Mouse (Mus musculus): ENCODE data around the gene Tmem80.

The Tmem80 gene

DNA sequence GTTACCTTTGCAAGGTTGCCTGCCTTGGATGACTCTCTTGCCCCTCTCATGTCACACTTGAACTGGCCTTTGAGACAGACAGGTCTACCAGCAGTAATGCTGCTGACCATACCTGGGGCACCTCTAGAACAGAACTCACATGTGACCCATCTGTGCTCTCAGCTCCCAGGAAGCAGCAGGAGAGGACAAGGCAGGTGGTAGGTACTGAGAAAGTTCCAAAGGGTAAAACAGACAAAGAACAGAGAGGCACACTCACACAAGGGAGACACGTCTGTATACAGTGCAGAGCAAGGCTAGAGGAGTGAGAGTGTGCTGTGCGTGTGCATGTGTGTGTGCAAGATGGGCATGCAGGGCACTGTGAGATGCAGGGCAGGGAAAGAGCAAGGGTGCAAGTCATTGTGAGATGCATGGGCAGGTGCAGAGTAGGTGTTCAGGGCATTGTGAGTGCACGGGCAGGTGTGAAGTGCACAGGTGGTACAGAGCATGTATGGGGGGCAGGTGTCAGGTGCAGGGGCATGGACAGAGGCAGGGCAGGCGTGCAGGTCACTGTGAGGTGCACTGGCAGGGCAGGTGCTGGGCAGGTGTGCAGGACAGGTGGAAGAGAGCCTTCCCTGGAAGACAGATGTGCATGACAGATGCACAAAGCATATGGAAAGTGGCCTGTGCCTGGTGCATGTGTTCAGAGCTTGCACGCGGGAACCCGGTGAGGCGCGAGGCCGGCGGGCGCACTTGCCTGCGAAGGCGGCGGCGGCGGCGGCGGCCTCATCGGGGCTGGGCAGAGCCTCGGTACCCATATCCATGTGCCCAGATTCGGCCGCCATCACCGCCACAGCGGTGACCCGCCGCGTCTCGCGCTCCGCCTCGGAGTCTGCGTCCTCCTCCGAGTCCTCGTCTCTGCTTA is 743 bp upstream of the Tmem80 start:
- no peak for DNase-seq

DNA sequence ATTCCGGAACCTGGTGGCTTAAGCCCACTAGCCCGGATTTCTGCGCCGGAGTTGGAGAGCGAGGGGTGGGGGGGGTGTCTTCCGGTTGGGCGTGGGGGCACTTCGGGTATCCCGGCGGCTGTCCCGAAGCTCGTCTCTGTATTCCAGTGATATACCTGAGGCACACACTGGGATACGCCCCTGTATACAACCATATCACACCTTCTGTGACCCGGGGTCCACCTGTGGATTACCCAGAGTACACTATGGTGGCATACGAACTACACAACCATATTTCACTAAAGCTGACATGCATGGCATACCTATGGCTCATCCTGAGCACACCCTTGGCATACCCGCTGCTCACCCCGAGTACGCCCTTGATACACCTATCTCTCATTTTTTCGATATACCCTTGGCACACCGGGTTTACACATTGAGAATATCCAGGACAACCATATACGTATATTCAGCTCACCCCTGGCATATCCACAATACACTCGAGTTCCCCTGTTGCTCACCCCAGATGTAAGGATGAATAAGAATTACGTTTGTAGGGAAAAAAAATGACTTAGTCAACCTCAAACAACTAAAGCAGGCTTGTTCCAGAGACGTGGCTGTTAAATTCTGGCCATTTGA is 943 bp downstream of the Tmem80 start:
- DNase-seq, result no peak

DNA sequence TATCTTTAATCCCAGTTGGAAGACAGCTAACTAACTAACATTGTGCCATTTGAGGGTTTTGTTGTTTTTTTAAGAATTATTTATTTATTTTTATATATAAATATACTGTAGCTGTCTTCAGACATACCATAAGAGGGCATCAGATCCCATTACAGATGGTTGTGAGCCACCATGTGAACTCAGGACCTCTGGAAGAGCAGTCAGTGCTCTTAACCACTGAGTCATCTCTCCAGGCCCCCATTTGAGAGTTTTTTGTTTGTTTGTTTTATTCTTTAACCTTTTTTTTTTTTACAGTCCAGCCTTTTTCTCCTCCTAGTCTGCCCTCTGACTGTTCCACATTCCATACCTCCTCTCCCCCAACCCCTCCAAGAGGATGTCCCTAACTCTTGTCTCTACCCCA is 3.2 kb downstream of the Tmem80 start:
- no peak for DNase-seq

- DNase-seq, result no peak
Observed at GRCm38 (mm10) chr7:141331990-141332389, 4.5 kb downstream of the Tmem80 start.

DNA sequence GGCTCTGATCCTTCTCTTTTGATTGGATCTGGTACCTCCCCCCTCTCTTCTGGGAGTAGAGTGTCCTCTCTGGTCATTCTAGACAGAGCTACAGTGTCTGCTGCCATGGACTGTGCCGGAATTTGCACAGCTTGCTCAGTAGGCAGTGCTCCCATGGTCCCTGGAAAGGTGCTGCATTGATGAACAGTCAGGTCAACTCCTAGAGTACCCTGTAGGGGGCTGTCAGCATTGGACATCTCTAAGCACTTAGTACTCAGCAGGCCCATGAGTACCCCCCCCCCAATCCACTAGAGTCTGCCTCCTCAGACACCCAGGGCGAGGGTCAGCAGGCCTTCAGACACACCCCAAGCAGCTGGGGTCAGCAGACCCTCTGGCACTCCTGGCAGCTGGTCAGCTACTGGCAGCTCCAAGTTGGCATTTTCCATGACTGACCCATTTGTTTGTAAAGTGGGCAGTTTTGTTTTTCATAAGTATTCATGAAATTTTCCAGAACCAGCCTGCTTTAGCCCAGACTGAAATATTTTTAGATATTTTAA is 7.6 kb downstream of the Tmem80 start:
- DNase-seq, result no peak

- DNase-seq, result no peak
Observed at GRCm38 (mm10) chr7:141335682-141336081, 8.1 kb downstream of the Tmem80 start.

GRCm38 (mm10) chr7:141336296-141336695 is 8.8 kb downstream of the Tmem80 start:
- no peak for DNase-seq

DNA sequence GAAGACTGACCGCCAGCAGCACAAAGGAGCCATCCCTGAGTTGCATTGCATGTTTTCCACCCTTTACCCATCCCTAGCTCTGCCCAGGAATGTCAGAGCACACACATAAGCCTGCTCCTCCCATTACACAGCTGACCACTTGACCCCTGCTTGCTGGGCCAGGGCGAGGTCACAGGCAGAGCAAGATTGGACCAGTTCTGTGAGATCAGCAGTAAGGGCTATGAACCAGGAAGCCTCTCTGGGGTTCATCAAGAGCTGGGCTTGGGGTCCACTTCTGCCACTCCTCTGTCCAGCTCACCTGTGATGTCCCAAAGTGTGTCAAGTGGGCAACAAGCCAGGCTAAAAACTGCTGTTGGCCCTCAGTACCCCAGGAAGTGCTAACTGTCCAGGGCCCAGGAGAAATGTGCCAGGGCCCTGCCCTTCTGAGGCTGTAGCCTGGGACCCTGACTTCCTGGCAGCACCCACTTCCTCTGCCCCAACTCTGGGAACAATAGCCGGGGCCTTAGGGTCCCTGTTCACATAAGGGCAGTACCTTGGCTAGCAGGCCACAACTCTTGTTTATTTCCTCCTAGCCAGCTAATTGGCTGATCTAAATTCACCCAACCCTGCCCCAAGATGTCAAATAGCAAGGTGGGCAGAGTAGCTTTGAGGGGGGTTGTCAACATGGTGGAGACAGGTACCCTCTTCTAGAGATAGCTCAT is 10.3 kb downstream of the Tmem80 start:
- no peak for DNase-seq

DNA sequence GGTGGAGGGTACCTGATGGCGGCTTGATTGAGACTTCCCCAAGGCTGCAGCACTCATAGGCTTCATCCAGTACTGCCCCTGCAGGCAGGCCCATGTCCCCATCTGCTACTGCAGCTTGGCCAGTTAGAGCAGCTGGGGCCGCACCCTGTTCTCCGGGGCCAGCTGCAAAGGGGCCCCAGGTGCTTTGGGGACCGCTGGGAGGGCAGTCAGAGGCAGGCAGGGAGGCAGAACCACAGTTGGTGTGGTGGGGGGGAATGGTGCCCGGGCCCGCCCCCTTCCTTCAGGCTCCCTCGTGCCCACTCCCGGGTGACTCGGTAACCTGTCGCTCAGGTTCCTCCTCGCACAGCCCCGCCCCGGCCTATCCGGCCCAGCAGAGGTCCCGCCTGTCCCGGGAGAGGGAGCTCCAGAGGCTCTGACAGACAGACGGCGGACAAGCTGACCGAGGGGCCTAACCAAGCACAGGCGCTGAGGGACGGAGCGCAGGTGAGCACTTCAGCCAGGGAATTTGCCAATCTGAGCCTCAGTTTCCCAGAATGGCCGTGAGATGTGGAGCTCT is 11.1 kb downstream of the Tmem80 start, which contains the start of gene Eps8l2:
Eps8l2 (plus strand) TSS at position 305 of the 556 bp plus-strand sequence.
- DNase-seq, result no peak

DNA sequence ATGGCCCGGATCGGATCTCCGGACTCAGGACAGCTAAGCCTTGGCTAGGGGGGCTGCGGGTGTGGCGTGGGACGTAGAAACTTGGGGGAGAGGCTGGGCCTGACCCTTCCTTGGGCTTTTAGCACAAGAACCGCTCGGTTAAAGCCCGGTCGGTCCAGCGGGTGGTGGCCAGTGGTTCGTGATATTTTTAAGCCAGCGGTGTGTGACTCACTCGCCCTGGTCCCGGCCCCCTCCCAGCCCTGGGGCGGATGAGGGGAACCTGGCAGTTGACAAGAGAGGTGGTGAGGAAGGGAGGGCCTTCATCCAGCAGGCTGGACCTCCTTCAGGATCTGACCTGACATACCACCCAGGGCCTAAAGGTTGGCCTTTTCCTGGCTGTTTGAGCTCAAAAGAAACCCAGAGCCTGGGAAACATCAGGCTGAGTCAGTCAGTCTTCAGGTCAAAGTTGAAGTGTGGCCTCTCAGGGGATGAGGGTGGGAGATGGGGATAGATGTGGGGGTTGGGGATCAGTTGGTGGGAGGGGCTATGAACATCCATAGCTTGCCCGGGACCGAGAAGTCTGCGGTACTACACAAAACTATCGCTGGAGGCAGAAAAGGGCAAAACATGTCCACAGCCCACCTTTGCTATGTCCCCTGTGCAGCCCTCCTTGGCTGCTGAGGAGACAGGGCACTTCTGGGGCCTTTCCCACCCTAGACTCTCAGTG is 11.8 kb downstream of the Tmem80 start:
- no peak for DNase-seq

DNA sequence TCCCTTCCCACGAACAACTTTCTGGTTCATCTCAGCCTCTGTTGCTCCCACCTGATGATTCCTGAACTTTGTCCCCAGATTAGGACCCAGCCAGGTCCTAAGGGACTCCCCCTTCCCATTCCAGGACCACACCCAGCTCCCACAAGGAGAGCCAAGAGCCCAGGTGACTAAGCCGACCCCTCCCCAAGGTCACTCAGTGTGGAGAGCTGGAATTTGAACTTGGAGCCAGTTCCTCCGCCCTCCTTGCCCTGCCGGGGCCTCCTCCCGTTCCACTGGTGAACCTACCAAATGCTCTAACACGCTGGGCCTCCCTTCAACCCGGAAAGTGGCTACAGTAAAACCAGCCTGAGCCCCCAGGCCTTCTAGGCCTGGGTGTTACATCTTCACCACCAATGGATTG is 12.5 kb downstream of the Tmem80 start:
- DNase-seq, result no peak

GRCm38 (mm10) chr7:141340476-141340875 is 12.9 kb downstream of the Tmem80 start:
- DNase-seq, result no peak

GRCm38 (mm10) chr7:141341689-141342226 is 14.2 kb downstream of the Tmem80 start:
- DNase-seq, result no peak

- DNase-seq, result no peak
Observed at GRCm38 (mm10) chr7:141343230-141343629, 15.7 kb downstream of the Tmem80 start.

DNA sequence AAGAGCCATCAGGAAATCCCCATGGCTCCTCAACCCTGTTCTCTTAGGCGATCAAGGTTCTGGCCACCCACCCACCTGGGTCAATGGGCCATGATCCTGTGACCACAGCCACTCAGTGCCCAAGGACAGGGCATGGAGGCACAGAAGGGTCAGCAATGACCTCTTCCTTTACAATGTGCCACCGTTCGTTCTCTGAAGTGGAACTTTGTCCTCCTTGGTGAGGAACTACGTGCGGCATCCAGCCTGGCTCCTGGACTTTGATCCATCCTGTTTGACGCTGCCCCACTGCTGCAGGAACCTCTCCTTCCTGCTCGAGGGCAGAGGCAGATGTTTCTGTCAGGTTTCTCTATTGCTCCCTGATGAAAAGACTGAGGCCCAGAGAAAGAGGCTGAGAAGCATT is 16.2 kb downstream of the Tmem80 start:
- no peak for DNase-seq

DNA sequence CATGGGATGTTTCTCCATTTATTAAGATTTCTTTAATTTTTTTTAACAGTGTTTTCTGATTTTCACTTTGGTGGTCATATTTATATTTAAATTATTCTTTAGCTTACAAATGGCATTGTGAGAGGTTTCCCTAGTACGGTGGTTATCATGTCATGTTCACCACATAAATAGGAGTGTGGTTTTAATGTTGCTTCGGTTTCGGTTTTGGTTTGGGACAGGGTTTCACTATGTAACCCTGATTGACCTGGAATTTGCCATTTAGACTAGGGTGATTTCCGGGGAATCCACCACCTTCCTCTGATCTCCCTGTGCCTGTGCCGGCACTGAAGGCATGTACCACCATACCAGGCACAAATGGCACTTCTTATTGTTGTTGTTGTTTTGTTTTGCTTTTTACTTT is 17.2 kb downstream of the Tmem80 start:
- no peak for DNase-seq

DNA sequence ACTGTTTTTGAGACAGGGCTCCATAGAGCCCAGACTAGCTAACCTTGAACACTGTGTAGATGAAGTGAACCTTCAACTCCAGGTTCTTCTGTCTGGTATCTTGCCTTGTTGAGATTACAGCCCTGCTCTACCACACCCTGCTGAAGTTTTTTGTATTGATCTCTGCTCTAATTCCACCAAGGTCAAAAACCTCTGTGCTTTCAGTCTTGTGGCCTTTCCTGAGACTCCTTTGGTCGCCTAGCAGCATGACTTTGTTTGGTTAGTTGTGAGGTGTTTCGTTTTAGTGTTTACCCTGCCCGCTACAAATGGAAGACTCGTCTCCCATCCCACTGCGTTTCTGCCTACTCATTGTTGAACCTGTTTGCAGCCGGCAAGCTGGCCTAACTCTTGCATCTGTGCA is 23.5 kb downstream of the Tmem80 start:
- no peak for DNase-seq

- DNase-seq, result no peak
Observed at GRCm38 (mm10) chr7:141355051-141355450, 27.5 kb downstream of the Tmem80 start.

DNA sequence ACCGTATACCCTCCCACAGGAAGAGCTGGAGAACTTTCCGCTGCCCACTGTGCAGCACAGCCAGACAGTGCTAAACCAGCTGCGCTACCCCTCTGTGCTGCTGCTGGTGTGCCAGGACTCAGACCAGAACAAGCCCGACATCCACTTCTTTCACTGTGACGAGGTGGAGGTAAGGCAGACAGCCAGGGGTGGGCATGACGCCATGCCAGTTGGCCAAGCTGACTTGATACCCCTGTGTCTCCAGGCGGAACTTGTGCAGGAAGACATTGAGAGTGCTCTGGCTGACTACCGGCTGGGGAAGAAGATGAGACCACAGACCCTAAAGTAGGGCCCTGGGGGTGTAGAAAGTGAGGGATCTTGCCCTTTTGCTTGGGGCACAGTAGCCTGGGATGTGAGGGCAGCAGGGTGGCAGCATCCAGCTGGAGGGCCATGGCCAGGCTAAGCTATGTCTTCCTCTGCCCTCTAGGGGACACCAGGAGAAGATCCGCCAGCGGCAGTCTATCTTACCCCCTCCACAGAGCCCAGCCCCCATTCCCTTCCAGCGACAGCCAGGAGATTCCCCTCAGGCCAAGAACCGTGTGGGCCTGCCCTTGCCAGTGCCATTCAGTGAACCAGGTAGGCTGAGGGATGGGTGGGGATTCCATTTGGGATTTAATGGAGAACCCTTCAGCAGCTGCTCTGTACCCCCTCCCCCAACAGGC is 28.2 kb downstream of the Tmem80 start:
- no peak for DNase-seq

DNA sequence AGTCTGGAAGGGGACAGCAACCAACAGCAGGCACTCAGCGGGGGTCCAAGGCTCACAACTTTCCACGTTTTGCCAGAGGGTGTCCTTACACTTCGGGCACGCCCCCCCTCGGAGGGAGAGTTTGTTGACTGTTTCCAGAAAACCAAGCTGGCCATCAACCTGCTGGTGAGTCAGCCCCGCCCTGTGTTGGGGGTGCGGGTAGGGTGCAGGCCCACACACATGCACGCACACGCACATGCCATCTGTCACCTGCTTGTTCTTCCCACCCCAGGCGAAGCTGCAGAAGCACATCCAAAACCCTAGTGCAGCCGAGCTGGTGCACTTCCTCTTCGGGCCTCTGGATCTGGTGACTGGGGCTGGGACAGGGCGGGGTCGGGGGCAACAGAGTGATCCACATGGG is 29.4 kb downstream of the Tmem80 start:
- DNase-seq, result peak; percentile 43

- DNase-seq, result no peak
Observed at GRCm38 (mm10) chr7:141361510-141361909, 34.0 kb downstream of the Tmem80 start.

Measured in right cerebral cortex, adult 18-20 months (tissue).